Mouse (Mus musculus) MEL (cell line): ENCODE measurements around the gene Rps26.

Source experiments
- CTCF ChIP-seq, 3 experiments: IDR thresholded peaks in 2 of 3; conservative IDR thresholded peaks in 1 of 3; 2 replicates each; pipeline ENCODE4 v1.5.1; 2011 to 2012; ENCODE audit warnings: low read length in 3 of 3, low read depth in 2 of 3, mild to moderate bottlenecking in 2 of 3, improper control_type of control experiment in 1 of 3, inconsistent platforms in 1 of 3, mixed read lengths in 1 of 3, moderate library complexity in 1 of 3; ENCODE audit not compliant: control insufficient read depth in 1 of 3, insufficient read depth in 1 of 3, poor library complexity in 1 of 3, severe bottlenecking in 1 of 3
- MAX ChIP-seq: IDR thresholded peaks from 2 replicates; pipeline ENCODE4 v1.6.1; 2011; ENCODE audit warnings: low read length, improper control_type of control experiment
- POLR2A ChIP-seq, 2 experiments: IDR thresholded peaks; 2 replicates each; pipeline ENCODE4 v1.6.1; 2011 to 2012; ENCODE audit warnings: low read length in 2 of 2, mild to moderate bottlenecking in 2 of 2, control low read depth in 1 of 2, improper control_type of control experiment in 1 of 2, low read depth in 1 of 2, moderate library complexity in 1 of 2; ENCODE audit not compliant: control insufficient read depth in 1 of 2, insufficient read depth in 1 of 2, poor library complexity in 1 of 2
- RAD21 ChIP-seq: IDR thresholded peaks from 2 replicates; pipeline ENCODE4 v1.6.1; 2011; ENCODE audit warnings: mild to moderate bottlenecking, low read depth, low read length, improper control_type of control experiment

- TF ChIP-seq CTCF (IDR thresholded peaks at IDR 0.05 in 2 of 3, conservative IDR thresholded peaks at IDR 0.05 in 1 of 3; ENCODE audit: control insufficient read depth in 1 of 3, insufficient read depth in 1 of 3, low read depth in 2 of 3, low read length in 3 of 3, poor library complexity in 1 of 3, severe bottlenecking in 1 of 3) (no peak), MAX (no peak), POLR2A (IDR thresholded peaks at IDR 0.05; ENCODE audit: control insufficient read depth in 1 of 2, insufficient read depth in 1 of 2, low read depth in 1 of 2, low read length in 2 of 2, poor library complexity in 1 of 2) (no peak), RAD21 (no peak)
These were observed 5.0 kb upstream of the Rps26 start for GRCm38 (mm10) chr10:128631571-128631970.
